15 mouse cellular contexts compared by ENCODE assay signal in the genomic region with DNA sequence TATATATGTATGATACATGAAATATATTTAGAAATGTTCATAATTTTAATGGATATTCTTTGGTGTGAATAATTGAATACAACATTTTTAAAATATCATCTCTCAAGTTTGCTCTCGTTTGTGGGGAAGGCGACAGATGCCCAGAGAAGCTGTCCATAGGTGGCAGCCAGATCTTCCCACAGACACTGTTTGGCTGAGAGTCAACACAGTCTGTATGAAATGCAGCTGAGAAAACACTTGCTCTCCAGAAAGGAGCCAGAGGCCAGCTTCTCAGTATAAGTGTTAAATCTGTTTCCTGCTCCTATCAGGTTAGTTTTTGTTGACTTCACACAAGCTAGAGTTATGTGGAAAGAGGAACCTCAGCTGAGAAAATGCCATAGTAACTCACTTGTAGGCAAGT. TPM values are rescaled to one million over a fixed set of nuclear protein-coding genes. Genes with fewer than 3 reads are reported as not detected.
DNase-seq lines count a peak whose midpoint lies in the region; ATAC-seq and TF ChIP-seq lines count a peak whose summit lies in the region.
"Had no signal": no experiment of that assay in that cellular context is flagged by ENCODE, and none has a peak within 500 bp of the region (broad histone marks: within the 10 kb centered on the region; RNA-seq: fewer than 3 reads in every experiment).

No protein-coding gene starts in this region.

- no peaks in the 10 kb centered on the region for H3K27me3 ChIP-seq in hindbrain, postnatal 0 days (ENCODE audit: insufficient read depth, low read length)
- no peaks in the 10 kb centered on the region for H3K27me3 ChIP-seq in hindbrain, embryonic 14.5 days (ENCODE audit: control insufficient read depth, insufficient read depth, low read length)
- no peaks in the 10 kb centered on the region for H3K27me3 ChIP-seq in forebrain, embryonic 16.5 days (replicated peaks; ENCODE audit: control insufficient read depth, insufficient read depth, low read length)
- H3K27me3 ChIP-seq: heart, embryonic 13.5 days; hindbrain, embryonic 13.5 days; liver, embryonic 12.5 days; midbrain, embryonic 12.5 days had no signal

- H3K4me2 ChIP-seq in hindbrain, postnatal 0 days (ENCODE audit: low read depth, low read length), result no peak overlapping the region
- H3K4me2 ChIP-seq in hindbrain, embryonic 14.5 days (replicated peaks), result no peak overlapping the region
- H3K4me2 ChIP-seq in forebrain, embryonic 16.5 days (ENCODE audit: low read length), result no peak overlapping the region
- H3K4me2 ChIP-seq: heart, embryonic 13.5 days; hindbrain, embryonic 13.5 days; liver, embryonic 12.5 days; midbrain, embryonic 12.5 days had no signal

- no peak overlapping the region for H3K4me3 ChIP-seq in hindbrain, postnatal 0 days (ENCODE audit: low read length)
- H3K4me3 ChIP-seq in hindbrain, embryonic 14.5 days (replicated peaks; ENCODE audit: low read length), result no peak overlapping the region
- no peak overlapping the region for H3K4me3 ChIP-seq in forebrain, embryonic 16.5 days (replicated peaks; ENCODE audit: low read length)
- H3K4me3 ChIP-seq: heart, embryonic 13.5 days; hindbrain, embryonic 13.5 days; liver, embryonic 12.5 days; midbrain, embryonic 12.5 days had no signal

- no peak overlapping the region for H3K27ac ChIP-seq in hindbrain, postnatal 0 days
- no peak overlapping the region for H3K27ac ChIP-seq in hindbrain, embryonic 14.5 days
- peak overlapping the region; percentile 71 for H3K27ac ChIP-seq in forebrain, embryonic 16.5 days (ENCODE audit: low read length)
- H3K27ac ChIP-seq: hindbrain, embryonic 13.5 days; liver, embryonic 12.5 days; midbrain, embryonic 12.5 days had no signal

- no peak for TF ChIP-seq CTCF in hindbrain, postnatal 0 days (IDR thresholded peaks at IDR 0.05; ENCODE audit: low read depth)

- no peak for ATAC-seq in hindbrain, postnatal 0 days
- no peak for ATAC-seq in hindbrain, embryonic 14.5 days (ENCODE audit: low FRiP score)
- ATAC-seq in forebrain, embryonic 16.5 days, result peak; percentile 16; the same call in 1 of the 2 replicates
- ATAC-seq in monocyte, adult 5-6 weeks (replicated peaks; ENCODE audit: insufficient number of reproducible peaks, low FRiP score, low TSS enrichment, poor library complexity, severe bottlenecking), result no peak
- ATAC-seq: liver, embryonic 12.5 days had no signal

- peaks cover 4% of the 10 kb centered on the region; the same call in 1 of the 2 replicates for H3K4me1 ChIP-seq in hindbrain, postnatal 0 days (ENCODE audit: insufficient read depth, low read length)
- H3K4me1 ChIP-seq in hindbrain, embryonic 14.5 days (replicated peaks; ENCODE audit: control insufficient read depth, insufficient read depth, low read length), result peaks cover 19% of the 10 kb centered on the region
- H3K4me1 ChIP-seq in forebrain, embryonic 16.5 days (replicated peaks; ENCODE audit: control insufficient read depth, insufficient read depth, low read length), result peaks cover 40% of the 10 kb centered on the region

- H3K9me3 ChIP-seq in hindbrain, postnatal 0 days (ENCODE audit: low read length), result no peaks in the 10 kb centered on the region
- H3K9me3 ChIP-seq in hindbrain, embryonic 14.5 days (ENCODE audit: control insufficient read depth, low read length), result no peaks in the 10 kb centered on the region
- H3K9me3 ChIP-seq in forebrain, embryonic 16.5 days (ENCODE audit: control insufficient read depth, low read length), result no peaks in the 10 kb centered on the region
- H3K9me3 ChIP-seq: heart, embryonic 13.5 days; hindbrain, embryonic 13.5 days; liver, embryonic 12.5 days; midbrain, embryonic 12.5 days had no signal

- 45% methylated on average over 2 of the region's 2 CpGs for WGBS in hindbrain, postnatal 0 days
- 73% methylated on average over 2 of the region's 2 CpGs for WGBS in hindbrain, embryonic 14.5 days
- 43% methylated on average over 2 of the region's 2 CpGs for WGBS in forebrain, embryonic 16.5 days

- no peak overlapping the region for H3K9ac ChIP-seq in hindbrain, postnatal 0 days (replicated peaks; ENCODE audit: low read length)
- H3K9ac ChIP-seq in hindbrain, embryonic 14.5 days, result no peak overlapping the region
- H3K9ac ChIP-seq in forebrain, embryonic 16.5 days (replicated peaks; ENCODE audit: low read depth, low read length), result no peak overlapping the region
- H3K9ac ChIP-seq: heart, embryonic 13.5 days; hindbrain, embryonic 13.5 days; liver, embryonic 12.5 days; midbrain, embryonic 12.5 days had no signal

- intact Hi-C loops in heart, postnatal 25 days (cut with DNase I), result no loop called here

- peak; percentile 66 for DNase-seq in hindbrain, postnatal 0 days (ENCODE audit: low spot score)
- no peak for DNase-seq in hindbrain, embryonic 14.5 days (ENCODE audit: low spot score)
- DNase-seq in layer of hippocampus, adult 9-10 months (ENCODE audit: low spot score), result peak; percentile 57
- DNase-seq in right cerebral cortex, postnatal 10 days (ENCODE audit: low spot score in 2 of 2), result peak; percentile 64 to 84
- no peak for DNase-seq in heart, postnatal 25 days (ENCODE audit: low spot score)
- DNase-seq: adrenal gland, adult 2 months; gastrocnemius, postnatal 25 days; kidney, adult 18-20 months; lung, postnatal 14 days had no signal

- H3K36me3 ChIP-seq in hindbrain, postnatal 0 days (ENCODE audit: insufficient read depth, low read length), result peaks cover 4% of the 10 kb centered on the region; the same call in 1 of the 2 replicates
- H3K36me3 ChIP-seq in hindbrain, embryonic 14.5 days (replicated peaks; ENCODE audit: control insufficient read depth, insufficient read depth), result peaks cover 30% of the 10 kb centered on the region
- H3K36me3 ChIP-seq in forebrain, embryonic 16.5 days (ENCODE audit: control insufficient read depth, insufficient read depth), result 0 out of 2 replicates have a peak, but pooled peaks cover 9% of the 10 kb centered on the region
- H3K36me3 ChIP-seq: heart, embryonic 13.5 days; liver, embryonic 12.5 days had no signal

RNA-seq across cellular contexts. Expression of gene 1700010I14Rik, which starts 1.6 kb away (rescaled TPM):
- total RNA-seq in hindbrain, postnatal 0 days (2014; rRNA removed), result 0.84 and 2.3 TPM in 2 replicates
- polyA plus RNA-seq in hindbrain, postnatal 0 days (2015; fragmentation: Nextera tagmentation; extraction: Ambion mirVana), result 2.8 TPM in 2 replicates
- polyA plus RNA-seq in hindbrain, embryonic 14.5 days (2014; fragmentation: Nextera tagmentation; extraction: Ambion mirVana), result 1.5 and 1.9 TPM in 2 replicates
- 1.2 and 1.5 TPM in 2 replicates for polyA plus RNA-seq in forebrain, embryonic 16.5 days (2015; fragmentation: Nextera tagmentation; extraction: Ambion mirVana)
- total RNA-seq in monocyte, adult 5-6 weeks (2017), result 3.6 to 8.1 TPM (median 6.1 TPM) in 3 replicates
- under 1 TPM; 0.42 TPM for total RNA-seq in heart, postnatal 25 days (2021)

Comparison
In these comparisons a context has a peak if more than half of its experiments do, and no peak if none do; other contexts are left out.
1. DNase-seq: peak in hindbrain, postnatal 0 days (single experiment), layer of hippocampus, adult 9-10 months (single experiment) and right cerebral cortex, postnatal 10 days (2 of 2); none in hindbrain, embryonic 14.5 days (single experiment) and heart, postnatal 25 days (single experiment).